Mouse (Mus musculus): ENCODE data around the gene Gprasp2. TPM values are rescaled to one million over a fixed set of nuclear protein-coding genes. Genes with fewer than 3 reads are reported as not detected.

Gprasp2 gene
- total RNA-seq (2023; ENCODE audit: inconsistent age): 7.7 to 13.8 TPM (median 11.8 TPM) in 4 replicates

DNA sequence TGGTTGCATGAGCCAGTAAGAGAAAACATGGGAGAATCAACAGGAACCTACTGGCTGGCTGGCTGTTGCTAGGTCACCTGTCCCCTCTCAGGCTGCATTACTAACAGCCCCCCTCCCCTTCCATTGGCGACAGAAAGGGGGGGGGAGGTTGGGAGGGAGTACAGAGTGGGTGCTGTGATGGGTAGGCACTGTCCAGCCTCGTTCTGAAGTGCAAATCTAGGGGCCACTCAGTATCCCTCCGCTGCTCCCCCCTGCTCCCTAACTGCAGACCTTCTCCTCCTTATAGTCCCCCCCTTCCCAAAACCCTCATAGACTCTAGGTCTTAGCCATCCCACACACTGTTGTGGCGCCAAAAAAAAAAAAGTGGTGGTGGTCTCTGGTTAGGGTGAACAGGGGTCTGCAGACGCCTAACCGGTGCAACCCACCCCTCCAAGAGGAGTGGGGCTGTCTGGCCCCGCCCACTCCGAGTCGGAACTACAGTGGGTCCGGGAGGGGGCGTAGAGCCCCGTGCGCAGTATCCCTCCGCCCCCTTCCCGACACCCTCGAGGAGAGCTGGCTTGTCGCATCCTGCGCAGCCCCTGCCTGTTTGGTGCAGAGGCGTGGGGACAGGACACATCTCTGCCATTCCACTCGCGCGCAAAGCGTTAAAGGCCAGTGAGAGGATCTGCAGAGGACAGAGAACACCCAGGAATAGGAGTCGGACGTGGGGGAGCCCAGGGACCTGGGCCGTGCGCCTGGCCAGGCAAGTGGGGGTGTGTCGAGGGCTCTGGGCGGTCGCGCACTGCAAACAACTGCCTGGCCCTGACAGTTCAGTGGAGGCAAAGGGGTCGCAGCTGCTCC, at the start of gene Gprasp2:
Gene Gprasp2 (plus strand): TSS at position 514 of the 840 bp plus-strand sequence.

DNA sequence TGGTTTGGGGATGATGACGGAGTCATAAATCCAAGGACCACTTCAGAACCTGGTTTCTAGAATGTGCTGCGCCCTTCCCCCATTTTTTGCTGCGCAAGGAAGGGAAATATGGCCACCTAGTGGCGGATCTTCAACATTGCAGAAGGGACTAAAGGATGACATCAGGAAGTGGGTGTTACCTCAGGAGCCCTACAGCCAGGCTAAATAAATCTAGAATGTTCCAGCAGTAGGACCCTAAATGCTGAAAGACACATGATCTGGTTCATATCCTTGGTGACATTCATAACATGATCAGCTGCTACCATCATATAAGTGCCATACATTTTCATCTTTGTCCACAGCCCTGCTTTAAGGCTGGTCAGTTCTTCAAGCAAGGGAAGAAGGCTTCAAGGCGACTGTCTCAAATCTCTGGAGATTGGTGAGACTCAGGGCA, 41.6 kb upstream of the Gprasp2 start, which contains the start of gene Bhlhb9:
Gene Bhlhb9 (plus strand): TSS at position 383 of the 433 bp plus-strand sequence.

Other genes starting within 250 kb of the Gprasp2 start
- gene Nxf7, start 240.3 kb upstream of the Gprasp2 start, total RNA-seq (2023; ENCODE audit: inconsistent age): not detected in 4 replicates
- not detected in 4 replicates for gene Prame, start 211.3 kb upstream of the Gprasp2 start, total RNA-seq (2023; ENCODE audit: inconsistent age)
- gene Tcp11x2, start 145.2 kb upstream of the Gprasp2 start, total RNA-seq (2023; ENCODE audit: inconsistent age): not detected in 4 replicates
- gene Tmsb15a, start 113.8 kb upstream of the Gprasp2 start, total RNA-seq (2023; ENCODE audit: inconsistent age): not detected in 4 replicates
- gene Armcx5, start 96.3 kb upstream of the Gprasp2 start, total RNA-seq (2023; ENCODE audit: inconsistent age): 28.9 to 31.8 TPM (median 30.6 TPM) in 4 replicates
- gene Gprasp1, start 96.3 kb upstream of the Gprasp2 start, total RNA-seq (2023; ENCODE audit: inconsistent age): 44.7 to 55.8 TPM (median 51.3 TPM) in 4 replicates
- 11.2 to 13.6 TPM (median 12.3 TPM) in 4 replicates for gene Bhlhb9, start 41.4 kb upstream of the Gprasp2 start, total RNA-seq (2023; ENCODE audit: inconsistent age)
- gene Arxes2, start 154.8 kb downstream of the Gprasp2 start, total RNA-seq (2023; ENCODE audit: inconsistent age): 0.33 to 0.64 TPM in 2 of 4 replicates, not detected in the others
- gene Arxes1, start 194.3 kb downstream of the Gprasp2 start, total RNA-seq (2023; ENCODE audit: inconsistent age): 0.45 TPM in 1 of 4 replicates, not detected in the others
- 0.60 to 0.64 TPM in 2 of 4 replicates, not detected in the others for gene Bex2, start 229.2 kb downstream of the Gprasp2 start, total RNA-seq (2023; ENCODE audit: inconsistent age)
- gene Nxf3, start 246.2 kb downstream of the Gprasp2 start, total RNA-seq (2023; ENCODE audit: inconsistent age): not detected in 4 replicates